Mouse (Mus musculus): Measurements from ENCODE around the gene Stambpl1. TPM values are rescaled to one million over a fixed set of nuclear protein-coding genes. Genes with fewer than 3 reads are reported as not detected.
"Not testable (repeated sequence)": the region's sequence is repeated elsewhere in the genome, so short reads cannot be mapped to it uniquely, and the experiment has no call there.

The Stambpl1 gene
- polyA plus RNA-seq, 1 experiment = 30.6 TPM

DNA sequence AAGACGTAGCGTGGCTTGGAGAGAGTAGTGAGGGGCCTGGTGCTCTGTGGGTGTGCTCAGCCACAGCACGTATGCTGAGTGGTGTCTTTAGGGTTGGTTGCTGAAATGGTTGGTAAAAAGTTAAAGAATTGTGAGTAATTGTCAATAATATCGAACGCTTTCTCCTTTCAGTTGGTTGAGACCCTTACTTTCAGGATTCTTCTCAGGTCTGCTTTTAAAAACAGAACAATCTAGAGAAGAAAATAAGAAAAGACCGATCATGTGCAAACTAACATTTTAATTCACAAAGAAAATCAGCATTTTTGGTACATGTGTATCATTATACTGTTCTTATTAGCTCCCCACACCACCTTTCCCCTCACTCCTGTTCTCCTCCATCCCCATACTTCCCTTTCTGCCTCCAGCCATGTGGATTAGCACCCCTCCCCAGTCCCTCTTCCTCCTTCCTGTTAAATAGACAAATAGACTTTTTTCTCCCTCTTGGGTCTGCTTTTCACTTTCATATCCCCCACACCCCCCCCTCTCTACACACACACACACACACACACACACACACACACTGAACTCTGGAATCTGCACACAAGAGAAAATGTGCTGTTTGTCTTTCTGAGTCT is 2.2 kb downstream of the Stambpl1 start:
- Histone ChIP-seq H3K4me3 (ENCODE audit: insufficient read depth, low read length) (peak overlapping the region; percentile 85), H3K4me1 (ENCODE audit: control insufficient read depth, insufficient read depth, low read length) (peaks cover 14% of the 10 kb centered on the region), H3K27ac (ENCODE audit: insufficient read depth, low read length) (peak overlapping the region; percentile 99)
- TF ChIP-seq POLR2A (IDR thresholded peaks at IDR 0.05; ENCODE audit: low read depth, low read length) (no peak), CTCF (IDR thresholded peaks at IDR 0.05; ENCODE audit: borderline replicate concordance, insufficient read depth, low read length) (no peak)

DNA sequence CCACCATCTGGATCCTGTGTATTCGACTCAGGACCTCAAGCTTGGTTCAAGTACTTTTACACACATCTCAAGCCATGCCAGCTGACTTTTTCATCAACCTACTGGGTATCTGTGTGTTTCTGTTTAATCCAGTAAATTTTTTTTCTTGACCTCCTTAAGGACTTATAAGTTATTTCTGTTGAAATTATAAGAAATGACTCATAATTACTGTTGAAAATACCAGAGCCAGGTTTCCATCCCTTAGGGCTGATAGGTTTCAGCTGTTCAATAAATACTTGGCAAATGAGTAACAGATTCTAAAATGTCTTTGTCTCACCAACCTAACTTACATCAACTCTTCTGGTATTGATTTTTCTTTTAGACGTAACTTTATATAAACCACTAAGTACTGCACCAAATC is 3.0 kb downstream of the Stambpl1 start:
- Histone ChIP-seq H3K4me3 (ENCODE audit: insufficient read depth, low read length) (no peak overlapping the region), H3K4me1 (ENCODE audit: control insufficient read depth, insufficient read depth, low read length) (peaks cover 14% of the 10 kb centered on the region), H3K27ac (ENCODE audit: insufficient read depth, low read length) (peak overlapping the region; percentile 99)
- TF ChIP-seq CTCF (IDR thresholded peaks at IDR 0.05; ENCODE audit: borderline replicate concordance, insufficient read depth, low read length) = no peak
- no peak for TF ChIP-seq POLR2A (IDR thresholded peaks at IDR 0.05; ENCODE audit: low read depth, low read length)

DNA sequence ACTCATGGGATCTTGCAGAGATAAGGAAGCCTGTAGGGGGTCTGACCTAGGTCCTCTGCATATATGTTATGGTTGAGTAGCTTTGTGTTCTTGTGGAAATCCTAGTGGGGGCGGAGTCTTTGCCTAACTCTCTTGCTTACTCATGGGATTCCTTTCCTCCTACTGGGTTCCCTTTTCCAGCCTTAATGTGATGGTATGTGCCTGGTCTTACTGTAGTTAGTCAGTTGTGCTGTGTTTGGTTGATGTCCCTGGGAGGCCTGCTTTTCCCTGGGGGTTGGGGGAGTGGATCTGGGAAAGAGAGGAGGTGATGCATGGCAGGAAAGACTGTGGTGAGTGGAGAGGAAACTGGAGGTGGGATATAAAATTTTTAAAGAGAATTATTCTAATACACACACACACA is 6.0 kb downstream of the Stambpl1 start:
- TF ChIP-seq POLR2A (IDR thresholded peaks at IDR 0.05; ENCODE audit: low read depth, low read length) (0 out of 2 replicates have a peak, but pooled peaks have one; percentile 18), CTCF (IDR thresholded peaks at IDR 0.05; ENCODE audit: borderline replicate concordance, insufficient read depth, low read length) (no peak)
- Histone ChIP-seq H3K4me3 (ENCODE audit: insufficient read depth, low read length) (no peak overlapping the region), H3K27ac (ENCODE audit: insufficient read depth, low read length) (peak overlapping the region; percentile 86), H3K4me1 (ENCODE audit: control insufficient read depth, insufficient read depth, low read length) (peaks cover 14% of the 10 kb centered on the region)

DNA sequence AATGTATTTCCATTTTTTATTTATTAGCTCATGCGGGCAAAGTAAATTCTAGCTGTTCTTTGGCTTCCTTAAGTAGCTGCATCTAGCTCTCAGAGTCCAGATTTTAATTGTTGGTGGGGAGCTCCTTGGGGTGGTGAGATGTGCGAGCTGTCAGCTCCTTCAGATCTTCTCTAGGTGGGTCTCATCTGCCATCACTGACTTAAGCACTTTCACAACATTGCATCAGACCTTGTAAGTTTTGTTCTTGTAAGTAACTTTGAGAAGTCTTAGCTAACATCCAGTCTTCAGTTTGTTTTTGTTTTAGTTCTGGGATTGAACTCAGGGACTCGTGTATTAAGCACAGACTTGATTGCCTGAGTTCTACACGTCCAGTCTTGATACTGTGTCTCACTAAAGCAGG is 6.9 kb downstream of the Stambpl1 start:
- peak overlapping the region; percentile 86 for H3K27ac ChIP-seq (ENCODE audit: insufficient read depth, low read length)
- H3K4me3 ChIP-seq (ENCODE audit: insufficient read depth, low read length) = no peak overlapping the region
- TF ChIP-seq CTCF (IDR thresholded peaks at IDR 0.05; ENCODE audit: borderline replicate concordance, insufficient read depth, low read length) (no peak), POLR2A (IDR thresholded peaks at IDR 0.05; ENCODE audit: low read depth, low read length) (no peak)
- peaks cover 14% of the 10 kb centered on the region for H3K4me1 ChIP-seq (ENCODE audit: control insufficient read depth, insufficient read depth, low read length)

DNA sequence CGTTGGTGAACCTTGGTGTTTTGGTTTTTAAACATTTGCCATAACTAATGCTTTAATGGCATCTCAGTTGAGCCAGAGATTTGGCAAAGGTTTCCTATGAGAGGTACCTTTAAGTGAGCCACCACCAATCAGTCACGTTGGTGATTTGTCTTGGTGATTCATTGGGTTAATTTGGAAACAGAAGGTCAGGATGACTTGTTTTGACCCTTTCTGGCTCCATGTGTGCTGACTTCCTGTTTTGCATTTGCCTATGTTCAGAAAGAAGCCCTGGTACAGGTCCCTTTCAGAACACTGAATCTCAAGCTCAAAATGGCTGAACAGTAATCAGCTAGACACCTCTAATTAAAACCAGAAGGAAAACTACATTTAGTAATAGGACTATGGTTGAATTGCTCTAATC is 7.5 kb downstream of the Stambpl1 start:
- TF ChIP-seq CTCF (IDR thresholded peaks at IDR 0.05; ENCODE audit: borderline replicate concordance, insufficient read depth, low read length) (no peak), POLR2A (IDR thresholded peaks at IDR 0.05; ENCODE audit: low read depth, low read length) (no peak)
- peaks cover 14% of the 10 kb centered on the region for H3K4me1 ChIP-seq (ENCODE audit: control insufficient read depth, insufficient read depth, low read length)
- peak overlapping the region; percentile 86 for H3K27ac ChIP-seq (ENCODE audit: insufficient read depth, low read length)
- no peak overlapping the region for H3K4me3 ChIP-seq (ENCODE audit: insufficient read depth, low read length)

DNA sequence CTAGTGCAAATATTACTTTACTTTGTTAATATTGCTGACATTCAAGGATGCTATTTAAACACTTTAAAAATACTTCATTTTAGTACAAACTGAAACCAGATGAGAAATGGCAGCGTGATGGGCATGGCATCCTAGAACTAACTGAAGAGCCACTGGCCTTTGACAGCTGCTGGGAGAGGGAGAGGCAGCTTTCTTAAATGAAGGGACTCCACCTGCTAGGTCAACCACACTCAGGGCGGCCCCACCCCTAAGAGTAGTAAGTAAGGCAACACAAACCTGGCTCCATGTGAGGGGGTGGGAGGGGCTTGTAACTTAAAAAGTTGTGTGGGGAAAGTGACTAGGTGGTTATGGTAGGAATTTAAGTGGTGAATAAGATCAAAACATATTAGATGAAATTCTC is 10.6 kb downstream of the Stambpl1 start:
- no peak overlapping the region for H3K4me3 ChIP-seq (ENCODE audit: insufficient read depth, low read length)
- TF ChIP-seq POLR2A (IDR thresholded peaks at IDR 0.05; ENCODE audit: low read depth, low read length) = no peak
- TF ChIP-seq CTCF (IDR thresholded peaks at IDR 0.05; ENCODE audit: borderline replicate concordance, insufficient read depth, low read length) = no peak
- H3K27ac ChIP-seq (ENCODE audit: insufficient read depth, low read length) = no peak overlapping the region
- H3K4me1 ChIP-seq (ENCODE audit: control insufficient read depth, insufficient read depth, low read length) = peaks cover 16% of the 10 kb centered on the region

DNA sequence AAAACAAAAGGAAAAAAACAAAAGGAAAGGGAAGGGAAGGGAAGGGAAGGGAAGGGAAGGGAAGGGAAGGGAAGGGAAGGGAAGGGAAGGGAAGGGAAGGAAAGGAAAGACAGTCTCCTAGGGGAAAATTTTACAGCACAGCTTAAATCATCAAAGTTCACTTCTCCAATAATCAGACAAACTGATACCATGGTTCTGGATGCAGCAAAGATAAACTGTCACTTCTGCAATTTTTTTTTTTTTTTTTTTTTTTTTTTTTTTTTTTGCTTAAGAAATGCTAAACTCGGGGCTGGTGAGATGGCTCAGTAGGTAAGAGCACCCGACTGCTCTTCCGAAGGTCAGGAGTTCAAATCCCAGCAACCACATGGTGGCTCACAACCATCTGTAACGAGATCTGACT is 14.1 kb downstream of the Stambpl1 start:
- peaks cover 11% of the 10 kb centered on the region for H3K4me1 ChIP-seq (ENCODE audit: control insufficient read depth, insufficient read depth, low read length)
- H3K4me3 ChIP-seq (ENCODE audit: insufficient read depth, low read length); H3K27ac ChIP-seq (ENCODE audit: insufficient read depth, low read length): not testable (repeated sequence)

DNA sequence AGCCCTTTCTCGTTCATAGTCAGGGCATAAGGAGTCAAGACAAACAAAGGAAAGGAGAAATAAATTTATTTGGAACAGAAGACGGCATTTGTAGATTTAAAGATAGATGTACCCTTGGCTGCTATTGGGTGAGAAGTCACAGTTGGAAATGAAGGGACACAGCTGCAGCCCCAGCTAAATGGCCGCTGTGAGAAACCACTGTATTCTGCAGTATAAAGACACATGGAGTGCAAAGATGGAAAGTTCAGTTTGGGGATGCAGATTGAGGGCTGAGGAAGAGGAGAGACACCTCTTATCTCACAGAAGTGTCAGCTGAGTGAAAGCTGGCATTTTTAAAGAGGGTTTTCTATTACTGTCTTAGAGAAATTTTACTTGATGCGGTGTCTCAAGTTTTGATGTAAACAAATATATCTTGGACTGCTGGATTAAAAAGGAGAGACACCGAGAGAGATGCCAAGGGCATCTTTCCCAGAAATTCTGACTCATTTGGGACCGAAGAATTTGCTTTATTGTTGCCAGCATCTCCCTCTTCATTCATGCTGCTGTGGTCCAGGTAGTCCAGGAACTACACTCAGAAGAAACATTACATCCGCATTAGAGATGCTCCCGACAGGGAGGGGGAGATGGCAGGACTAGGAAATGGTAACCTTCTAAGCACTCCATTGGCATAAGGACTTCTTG is 14.9 kb downstream of the Stambpl1 start:
- peaks cover 11% of the 10 kb centered on the region for H3K4me1 ChIP-seq (ENCODE audit: control insufficient read depth, insufficient read depth, low read length)
- no peak overlapping the region for H3K27ac ChIP-seq (ENCODE audit: insufficient read depth, low read length)
- no peak overlapping the region for H3K4me3 ChIP-seq (ENCODE audit: insufficient read depth, low read length)
- no peak for TF ChIP-seq POLR2A (IDR thresholded peaks at IDR 0.05; ENCODE audit: low read depth, low read length)
- no peak for TF ChIP-seq CTCF (IDR thresholded peaks at IDR 0.05; ENCODE audit: borderline replicate concordance, insufficient read depth, low read length)

DNA sequence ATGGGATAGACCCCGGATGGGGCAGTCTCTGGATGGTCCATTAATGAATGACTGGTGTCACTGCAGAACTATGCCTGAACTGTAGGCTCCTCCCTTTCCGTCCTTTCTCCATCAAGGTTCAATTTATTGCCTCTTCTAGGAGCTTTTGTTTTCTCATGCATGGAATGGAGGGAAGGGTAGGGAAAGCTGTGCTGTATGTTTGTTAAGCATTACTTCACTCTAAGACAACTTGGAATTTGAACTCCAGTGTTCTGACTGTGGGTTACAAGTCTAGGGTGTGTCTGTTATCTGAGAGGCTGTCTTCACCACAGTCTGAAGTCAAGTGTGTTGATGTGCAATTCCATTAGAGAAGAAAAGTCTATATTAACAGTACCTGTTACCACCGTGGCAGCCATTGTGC is 17.0 kb downstream of the Stambpl1 start:
- H3K4me3 ChIP-seq (ENCODE audit: insufficient read depth, low read length) = no peak overlapping the region
- TF ChIP-seq CTCF (IDR thresholded peaks at IDR 0.05; ENCODE audit: borderline replicate concordance, insufficient read depth, low read length) = no peak
- TF ChIP-seq POLR2A (IDR thresholded peaks at IDR 0.05; ENCODE audit: low read depth, low read length) = no peak
- peaks cover 11% of the 10 kb centered on the region for H3K4me1 ChIP-seq (ENCODE audit: control insufficient read depth, insufficient read depth, low read length)
- H3K27ac ChIP-seq (ENCODE audit: insufficient read depth, low read length) = no peak overlapping the region

DNA sequence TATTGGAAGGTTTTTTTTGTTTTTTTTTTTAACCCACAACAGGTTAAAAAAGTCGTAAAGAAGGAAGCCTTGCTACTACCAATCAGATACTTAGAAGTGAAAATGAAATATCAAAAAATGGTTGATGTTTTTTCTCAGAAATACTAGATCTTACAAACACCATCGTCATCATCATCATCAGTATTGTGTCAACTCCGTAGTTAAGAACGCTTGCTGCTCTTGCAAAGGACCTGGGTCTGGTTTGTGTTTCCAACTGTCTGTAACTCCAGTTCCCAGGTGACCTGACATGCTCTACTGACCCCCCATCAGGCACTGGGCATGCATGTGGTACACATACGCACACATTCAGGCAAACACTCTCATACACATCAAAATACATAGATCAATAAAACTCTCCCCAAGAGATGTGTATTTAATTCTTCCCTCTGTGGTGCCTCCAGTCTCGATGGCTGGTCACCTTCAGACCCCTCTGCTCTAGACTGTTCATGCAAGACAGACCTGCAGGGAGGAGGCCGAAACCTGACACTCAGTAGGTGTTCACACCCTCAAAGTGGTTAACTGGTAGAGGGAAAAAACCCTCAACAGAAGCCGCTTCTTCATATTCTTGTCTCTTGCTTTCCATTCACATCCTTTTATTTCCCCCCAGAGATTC is 18.0 kb downstream of the Stambpl1 start:
- Histone ChIP-seq H3K4me1 (ENCODE audit: control insufficient read depth, insufficient read depth, low read length) (peaks cover 11% of the 10 kb centered on the region), H3K27ac (ENCODE audit: insufficient read depth, low read length) (no peak overlapping the region), H3K4me3 (ENCODE audit: insufficient read depth, low read length) (no peak overlapping the region)
- TF ChIP-seq CTCF (IDR thresholded peaks at IDR 0.05; ENCODE audit: borderline replicate concordance, insufficient read depth, low read length) (no peak), POLR2A (IDR thresholded peaks at IDR 0.05; ENCODE audit: low read depth, low read length) (no peak)
